Mouse (Mus musculus): ENCODE results near the gene Chchd6. TPM values are rescaled to one million over a fixed set of nuclear protein-coding genes. Genes with fewer than 3 reads are reported as not detected.

Gene Chchd6
- polyA plus RNA-seq, 1 experiment, result 7.4 TPM

DNA sequence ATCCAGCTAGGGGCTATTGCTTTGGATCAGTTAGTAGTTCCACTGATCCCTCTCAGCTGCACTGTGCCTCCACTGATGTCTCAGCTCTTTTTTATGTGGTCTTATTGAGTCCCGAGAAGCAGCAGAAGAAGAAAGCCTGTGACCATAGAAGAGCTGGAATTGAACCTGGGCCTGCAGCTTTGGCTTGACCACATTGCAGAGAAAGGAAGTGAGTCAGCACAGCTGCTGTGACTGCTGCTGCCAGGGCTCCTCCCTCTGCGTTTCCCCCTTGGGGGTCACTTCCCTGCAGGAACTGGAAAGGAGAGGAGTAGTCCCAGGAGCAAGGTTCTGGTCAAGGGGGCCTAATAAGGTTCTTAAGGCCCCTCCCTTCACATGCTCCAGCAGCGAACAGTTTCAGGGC lies 231.1 kb downstream of the Chchd6 start:
- no peak for DNase-seq (ENCODE audit: low read depth in 1 of 2, low spot score in 2 of 2)
- Histone ChIP-seq H3K27ac (ENCODE audit: insufficient read depth, low read length) (no peak overlapping the region), H3K4me1 (ENCODE audit: control insufficient read depth, insufficient read depth, insufficient read length) (peaks cover 18% of the 10 kb centered on the region), H3K4me3 (ENCODE audit: extremely low read depth, insufficient read depth, insufficient read length) (no peak overlapping the region), H3K36me3 (ENCODE audit: control insufficient read depth, insufficient read depth, low read length) (no peaks in the 10 kb centered on the region), H3K27me3 (ENCODE audit: control insufficient read depth, insufficient read depth, low read length) (peaks cover 15% of the 10 kb centered on the region)
- 24% methylated on average over 3 of the region's 3 CpGs for WGBS
- TF ChIP-seq POLR2A (IDR thresholded peaks at IDR 0.05; ENCODE audit: low read depth, low read length), result no peak
- TF ChIP-seq CTCF (IDR thresholded peaks at IDR 0.05; ENCODE audit: extremely low read depth, insufficient read depth, insufficient read length, insufficient replicate concordance), result no peak

DNA sequence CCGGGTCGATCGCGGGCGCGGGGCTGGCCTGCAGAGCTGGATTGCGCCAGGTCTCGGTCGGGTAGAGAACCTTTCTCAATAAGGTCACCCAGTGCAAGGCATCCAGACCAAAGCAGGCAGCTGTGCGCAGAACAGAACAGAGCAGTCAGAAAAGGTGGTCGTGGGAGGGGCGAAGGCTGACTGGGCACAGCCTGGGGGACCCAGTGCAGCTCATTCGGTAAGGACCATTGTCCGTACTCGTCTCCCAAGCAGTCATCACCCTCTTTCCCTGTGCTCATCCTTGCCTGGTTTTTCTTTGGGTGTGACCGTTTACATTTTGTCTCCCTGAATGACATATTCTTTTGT lies 232.4 kb downstream of the Chchd6 start:
- no peak for DNase-seq (ENCODE audit: low read depth in 1 of 2, low spot score in 2 of 2)
- Histone ChIP-seq H3K4me3 (ENCODE audit: extremely low read depth, insufficient read depth, insufficient read length) (peak overlapping the region; percentile 38; the same call in 1 of the 2 replicates), H3K4me1 (ENCODE audit: control insufficient read depth, insufficient read depth, insufficient read length) (peaks cover 18% of the 10 kb centered on the region), H3K27me3 (ENCODE audit: control insufficient read depth, insufficient read depth, low read length) (peaks cover 15% of the 10 kb centered on the region), H3K27ac (ENCODE audit: insufficient read depth, low read length) (no peak overlapping the region), H3K36me3 (ENCODE audit: control insufficient read depth, insufficient read depth, low read length) (no peaks in the 10 kb centered on the region)
- 35% methylated on average over 16 of the region's 16 CpGs for WGBS
- TF ChIP-seq POLR2A (IDR thresholded peaks at IDR 0.05; ENCODE audit: low read depth, low read length) (no peak), CTCF (IDR thresholded peaks at IDR 0.05; ENCODE audit: extremely low read depth, insufficient read depth, insufficient read length, insufficient replicate concordance) (no peak)

DNA sequence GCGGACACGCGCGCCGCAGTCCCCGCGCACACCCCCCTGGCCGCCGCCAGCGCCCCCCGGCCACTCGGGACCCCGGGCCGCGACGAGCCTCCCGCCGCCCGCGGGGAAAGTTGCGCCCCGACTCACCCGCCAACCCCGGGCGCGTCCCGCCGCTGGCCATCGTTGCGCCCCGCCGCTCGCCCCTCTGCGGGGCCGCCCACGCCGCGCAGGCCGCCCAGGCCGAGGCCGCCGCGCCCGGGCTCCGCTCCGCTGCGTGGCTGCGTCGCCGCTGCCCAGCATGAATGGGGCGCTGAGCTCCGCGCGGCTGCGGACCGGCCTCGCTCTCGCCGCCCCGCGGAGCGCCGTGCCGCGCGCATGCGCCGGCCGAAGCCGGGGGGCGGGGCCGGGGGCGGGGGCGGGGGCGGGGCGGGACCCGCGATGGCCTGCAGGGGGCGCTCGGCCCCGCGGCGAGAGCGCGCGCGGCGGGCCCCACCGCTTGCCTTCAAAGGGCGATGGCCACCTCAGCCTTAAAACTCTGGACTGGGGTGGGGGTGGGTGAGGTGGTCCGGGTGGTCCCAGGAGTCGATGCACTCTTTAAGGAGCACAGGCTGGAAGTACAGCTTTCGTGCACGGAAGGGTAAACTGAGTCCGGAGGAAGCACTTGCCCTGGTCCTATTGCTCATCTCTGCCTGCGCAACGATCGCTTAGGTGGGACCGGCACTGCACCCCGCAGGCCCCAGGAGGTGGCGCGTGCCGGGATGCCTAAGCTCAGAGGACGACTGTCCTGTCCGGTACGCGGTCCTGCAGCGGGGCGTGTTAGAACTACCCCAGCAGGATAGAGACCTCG lies 233.0 kb downstream of the Chchd6 start, which contains the start of gene Plxna1:
Gene Plxna1, minus strand, starts transcription at position 340 of the 826 bp plus-strand sequence.
- H3K27me3 ChIP-seq (ENCODE audit: control insufficient read depth, insufficient read depth, low read length), result peaks cover 15% of the 10 kb centered on the region
- peak within 1 kb of the TSS; percentile 24; the same call in 1 of the 2 replicates for H3K27ac ChIP-seq (ENCODE audit: insufficient read depth, low read length)
- H3K4me1 ChIP-seq (ENCODE audit: control insufficient read depth, insufficient read depth, insufficient read length), result peaks cover 18% of the 10 kb centered on the region
- H3K4me3 ChIP-seq (ENCODE audit: extremely low read depth, insufficient read depth, insufficient read length), result peak within 1 kb of the TSS; percentile 61
- H3K36me3 ChIP-seq (ENCODE audit: control insufficient read depth, insufficient read depth, low read length), result no peaks in the 10 kb centered on the region
- DNase-seq (ENCODE audit: low read depth in 1 of 2, low spot score in 2 of 2), result peak in 1 of 2 experiments; percentile 23
- TF ChIP-seq CTCF (IDR thresholded peaks at IDR 0.05; ENCODE audit: extremely low read depth, insufficient read depth, insufficient read length, insufficient replicate concordance), result peak; percentile 19; the same call in 1 of the 2 replicates
- TF ChIP-seq POLR2A (IDR thresholded peaks at IDR 0.05; ENCODE audit: low read depth, low read length), result no peak
- 2% methylated on average over 73 of the region's 110 CpGs for WGBS

DNA sequence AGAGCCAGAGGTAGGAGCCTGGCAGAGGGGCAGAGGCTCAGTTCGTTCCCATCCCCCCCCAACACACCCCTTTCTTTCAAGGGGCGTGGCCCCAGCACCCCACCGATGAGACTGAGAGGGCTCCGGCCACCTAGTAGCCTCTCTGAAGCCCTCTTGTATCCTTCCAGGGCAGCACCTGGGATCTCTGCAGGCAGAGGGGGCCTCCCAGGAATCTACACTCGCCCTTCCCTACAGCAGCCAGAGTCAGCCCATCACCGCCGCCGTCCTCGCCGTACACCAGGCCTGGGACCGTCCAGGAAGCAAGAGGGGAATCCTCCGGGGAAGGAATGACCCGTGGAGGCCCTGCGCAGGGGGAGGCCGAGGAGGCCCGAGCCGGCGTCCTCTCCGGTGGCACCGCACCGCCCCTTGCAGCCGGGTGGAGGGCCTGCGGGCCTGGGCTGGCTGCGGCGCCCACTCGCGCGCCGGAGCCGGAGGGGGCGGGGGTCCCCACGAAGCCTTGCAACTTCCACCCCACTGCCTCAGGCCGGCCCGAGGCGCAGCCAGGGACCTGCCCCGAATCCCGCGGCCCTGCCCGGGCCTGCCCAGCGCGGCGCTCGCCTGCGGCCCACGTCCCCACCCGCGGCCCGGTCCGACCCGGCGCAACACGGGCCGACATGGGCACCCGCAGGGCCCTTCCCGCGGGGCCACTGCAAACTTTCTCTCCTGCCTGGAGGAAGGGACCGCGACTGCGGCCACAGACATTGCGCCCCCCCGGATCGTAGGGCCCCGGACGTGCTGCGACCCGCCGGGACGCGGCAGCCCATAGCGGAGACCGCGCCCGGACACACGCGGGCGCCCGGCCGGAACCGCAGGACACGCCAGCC lies 233.8 kb downstream of the Chchd6 start:
- peak in 1 of 2 experiments; percentile 24 for DNase-seq (ENCODE audit: low read depth in 1 of 2, low spot score in 2 of 2)
- peak overlapping the region; percentile 24; the same call in 1 of the 2 replicates for H3K27ac ChIP-seq (ENCODE audit: insufficient read depth, low read length)
- TF ChIP-seq CTCF (IDR thresholded peaks at IDR 0.05; ENCODE audit: extremely low read depth, insufficient read depth, insufficient read length, insufficient replicate concordance) (no peak), POLR2A (IDR thresholded peaks at IDR 0.05; ENCODE audit: low read depth, low read length) (no peak)

DNA sequence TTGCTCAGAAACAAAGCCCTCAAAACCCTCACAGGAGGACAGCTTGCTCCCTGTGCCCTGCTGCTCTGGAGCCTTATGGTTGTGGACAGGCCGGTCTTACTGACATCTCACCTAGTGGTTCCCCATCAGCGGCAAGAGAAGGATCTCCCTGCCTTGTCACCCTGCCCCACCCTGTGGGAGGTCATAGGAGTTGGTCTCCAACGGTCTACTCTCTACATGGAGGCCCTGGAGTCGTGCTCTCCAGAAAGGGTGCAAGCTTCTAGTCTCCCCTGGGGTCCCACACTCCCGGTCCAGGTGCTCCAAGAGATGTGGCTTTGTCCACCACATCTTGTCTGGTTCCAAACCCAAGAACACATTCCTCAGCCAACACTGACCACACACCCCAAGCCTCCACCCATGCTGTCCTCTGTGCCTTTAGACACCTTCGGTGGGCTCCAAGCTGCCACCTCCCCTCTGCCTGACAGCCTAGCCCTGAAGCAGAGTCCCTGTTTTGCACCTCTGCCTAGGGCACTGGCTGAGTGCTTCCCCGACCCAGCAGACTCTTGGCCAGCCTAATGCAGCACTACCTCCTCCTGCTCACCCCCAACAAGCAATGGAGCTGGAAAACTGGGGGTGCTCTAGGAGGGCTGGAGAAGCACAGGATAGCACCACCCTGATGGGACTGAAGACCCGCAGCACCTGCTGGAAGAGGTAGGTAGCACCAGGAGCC lies 234.6 kb downstream of the Chchd6 start:
- no peak for TF ChIP-seq CTCF (IDR thresholded peaks at IDR 0.05; ENCODE audit: extremely low read depth, insufficient read depth, insufficient read length, insufficient replicate concordance)
- TF ChIP-seq POLR2A (IDR thresholded peaks at IDR 0.05; ENCODE audit: low read depth, low read length), result no peak
- Histone ChIP-seq H3K27me3 (ENCODE audit: control insufficient read depth, insufficient read depth, low read length) (peaks cover 15% of the 10 kb centered on the region), H3K4me3 (ENCODE audit: extremely low read depth, insufficient read depth, insufficient read length) (peak overlapping the region; percentile 61; the same call in 1 of the 2 replicates), H3K36me3 (ENCODE audit: control insufficient read depth, insufficient read depth, low read length) (no peaks in the 10 kb centered on the region), H3K27ac (ENCODE audit: insufficient read depth, low read length) (no peak overlapping the region), H3K4me1 (ENCODE audit: control insufficient read depth, insufficient read depth, insufficient read length) (peaks cover 18% of the 10 kb centered on the region)
- DNase-seq (ENCODE audit: low read depth in 1 of 2, low spot score in 2 of 2), result no peak
- 76% methylated on average over 8 of the region's 8 CpGs for WGBS

More for the DNA sequence above, 233.8 kb downstream of the Chchd6 start:
- Histone ChIP-seq H3K36me3 (ENCODE audit: control insufficient read depth, insufficient read depth, low read length) (no peaks in the 10 kb centered on the region), H3K27me3 (ENCODE audit: control insufficient read depth, insufficient read depth, low read length) (peaks cover 15% of the 10 kb centered on the region), H3K4me3 (ENCODE audit: extremely low read depth, insufficient read depth, insufficient read length) (peak overlapping the region; percentile 61), H3K4me1 (ENCODE audit: control insufficient read depth, insufficient read depth, insufficient read length) (peaks cover 18% of the 10 kb centered on the region)
- 3% methylated on average over 76 of the region's 80 CpGs for WGBS
